Mouse (Mus musculus): ENCODE results near the gene Tspan17. TPM values are rescaled to one million over a fixed set of nuclear protein-coding genes. Genes with fewer than 3 reads are reported as not detected.
A peak's percentile ranks its signal among the peaks of the same experiment; 100 is the strongest.

Tspan17 gene
- 29.9 and 44.7 TPM in 2 replicates for polyA plus RNA-seq (2011; ENCODE audit: insufficient read length, low read depth, missing spikeins)

DNA sequence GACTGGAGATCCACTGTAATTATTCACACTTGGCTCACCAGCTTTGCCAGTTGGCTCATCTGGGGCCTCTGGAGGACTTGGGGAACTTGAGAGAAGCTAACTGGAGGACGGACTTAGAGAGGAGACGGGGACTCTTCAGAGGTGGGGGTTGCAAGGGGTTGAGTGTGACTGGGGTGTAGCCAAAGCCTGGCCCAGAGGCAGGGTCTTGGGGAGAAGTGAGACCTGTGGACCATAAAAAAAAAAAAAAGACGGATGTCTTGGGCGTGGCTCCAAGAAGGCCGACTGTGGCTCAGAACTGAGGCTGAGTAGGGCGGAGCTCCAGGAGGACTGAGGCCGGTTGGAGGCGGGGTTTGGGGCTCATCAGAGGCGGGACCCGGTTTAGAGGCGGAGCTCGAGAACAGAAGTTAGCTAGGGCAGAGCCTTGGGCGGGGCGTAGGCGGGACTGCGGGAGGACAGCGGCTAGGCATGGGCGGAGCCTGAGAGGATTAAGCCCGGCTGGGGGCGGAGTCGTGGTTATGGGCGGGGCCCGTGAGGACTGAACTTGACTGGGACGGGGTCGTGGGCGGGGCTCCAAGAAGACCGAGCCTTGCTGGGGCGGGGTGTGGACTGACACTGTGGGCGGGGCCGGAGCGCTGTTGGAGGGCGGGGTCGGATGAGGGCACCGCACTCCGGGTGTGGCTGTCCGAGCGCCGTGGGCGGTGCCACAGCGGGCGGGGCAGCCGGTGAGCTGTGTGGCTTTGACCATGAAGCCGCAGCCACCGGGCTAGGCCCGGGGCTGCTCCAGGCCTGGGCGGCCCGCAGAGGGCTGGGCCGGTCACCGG, at the start of gene Tspan17:
Tspan17 (plus strand) TSS at position 638 of the 821 bp plus-strand sequence.
- no peak; the same call in 1 of the 2 replicates for TF ChIP-seq POLR2A (IDR thresholded peaks at IDR 0.05; ENCODE audit: low read depth, low read length)
- no peak for TF ChIP-seq CTCF (IDR thresholded peaks at IDR 0.05; ENCODE audit: borderline replicate concordance, insufficient read depth, low read length)
- H3K4me1 ChIP-seq (ENCODE audit: control insufficient read depth, insufficient read depth, low read length) = no peaks in the 10 kb centered on the region
- peak within 1 kb of the TSS; percentile 50 for H3K4me3 ChIP-seq (ENCODE audit: insufficient read depth, low read length)
- no peak within 1 kb of the TSS for H3K27ac ChIP-seq (ENCODE audit: insufficient read depth, low read length)

DNA sequence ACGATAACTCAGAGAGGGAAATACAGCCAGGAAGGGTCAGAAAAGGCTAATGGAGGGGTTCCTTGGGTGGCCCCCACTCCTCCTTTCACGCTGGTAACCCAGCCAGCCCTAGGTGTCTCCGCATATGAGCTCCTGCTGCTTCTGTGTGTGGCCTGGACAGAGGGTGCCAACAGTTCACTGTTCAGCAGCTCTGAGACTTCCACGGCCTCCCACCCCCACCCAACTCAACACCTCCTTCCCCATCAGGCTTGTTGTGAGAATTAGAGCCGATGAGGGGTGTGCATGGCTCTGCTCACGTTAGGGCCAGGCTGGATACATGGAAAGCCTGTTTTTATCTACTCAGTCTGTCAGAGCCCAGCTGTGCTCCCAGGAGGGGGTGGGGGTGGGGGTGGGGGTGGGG, 43.1 kb upstream of the Tspan17 start:
- no peaks in the 10 kb centered on the region for H3K4me1 ChIP-seq (ENCODE audit: control insufficient read depth, insufficient read depth, low read length)
- no peak overlapping the region for H3K4me3 ChIP-seq (ENCODE audit: insufficient read depth, low read length)
- H3K27ac ChIP-seq (ENCODE audit: insufficient read depth, low read length) = no peak overlapping the region
- TF ChIP-seq CTCF (IDR thresholded peaks at IDR 0.05; ENCODE audit: borderline replicate concordance, insufficient read depth, low read length) (no peak), POLR2A (IDR thresholded peaks at IDR 0.05; ENCODE audit: low read depth, low read length) (no peak)

DNA sequence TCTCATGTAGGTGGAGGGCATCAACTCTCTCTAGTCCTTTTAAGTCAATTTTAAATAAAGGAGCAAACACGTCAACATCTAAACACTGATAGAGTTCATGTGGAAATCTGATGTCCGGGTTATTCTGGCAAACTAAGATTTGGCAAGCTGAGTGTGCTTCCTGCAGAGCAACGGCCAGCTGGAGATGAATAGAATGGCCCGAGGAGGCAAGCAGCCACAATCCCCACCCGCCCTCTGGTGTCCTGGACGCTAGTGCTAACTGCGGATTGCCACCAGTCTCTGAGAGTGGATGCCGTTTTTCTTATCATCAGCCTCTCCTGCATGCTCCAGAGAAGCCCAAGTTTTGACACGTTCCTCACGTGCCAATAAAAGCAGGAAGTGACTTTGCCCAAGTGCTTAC, 42.3 kb upstream of the Tspan17 start:
- no peak overlapping the region for H3K27ac ChIP-seq (ENCODE audit: insufficient read depth, low read length)
- H3K4me1 ChIP-seq (ENCODE audit: control insufficient read depth, insufficient read depth, low read length) = no peaks in the 10 kb centered on the region
- TF ChIP-seq POLR2A (IDR thresholded peaks at IDR 0.05; ENCODE audit: low read depth, low read length) (no peak), CTCF (IDR thresholded peaks at IDR 0.05; ENCODE audit: borderline replicate concordance, insufficient read depth, low read length) (no peak)
- no peak overlapping the region for H3K4me3 ChIP-seq (ENCODE audit: insufficient read depth, low read length)

DNA sequence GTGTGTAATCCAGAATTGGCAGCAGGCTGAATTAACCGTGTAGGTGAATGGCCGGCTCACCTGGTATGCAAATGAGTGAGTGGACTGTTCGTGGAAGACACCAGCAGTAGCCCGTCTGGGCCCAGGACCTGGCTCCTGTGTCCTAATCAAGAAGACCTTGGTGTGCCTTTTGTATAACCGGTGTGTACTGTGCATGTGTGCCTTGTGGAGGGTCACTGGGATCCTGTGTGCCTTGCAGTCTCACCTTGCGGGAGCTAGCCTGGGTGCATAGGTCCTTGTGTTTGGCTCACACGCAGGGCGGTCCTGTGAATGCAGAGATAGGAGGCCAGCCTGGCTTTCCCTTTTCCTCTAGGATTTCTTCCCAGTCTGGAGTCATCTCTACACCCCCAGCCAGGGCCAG, 41.0 kb upstream of the Tspan17 start:
- Histone ChIP-seq H3K4me1 (ENCODE audit: control insufficient read depth, insufficient read depth, low read length) (no peaks in the 10 kb centered on the region), H3K27ac (ENCODE audit: insufficient read depth, low read length) (no peak overlapping the region), H3K4me3 (ENCODE audit: insufficient read depth, low read length) (no peak overlapping the region)
- no peak for TF ChIP-seq CTCF (IDR thresholded peaks at IDR 0.05; ENCODE audit: borderline replicate concordance, insufficient read depth, low read length)
- TF ChIP-seq POLR2A (IDR thresholded peaks at IDR 0.05; ENCODE audit: low read depth, low read length) = no peak

DNA sequence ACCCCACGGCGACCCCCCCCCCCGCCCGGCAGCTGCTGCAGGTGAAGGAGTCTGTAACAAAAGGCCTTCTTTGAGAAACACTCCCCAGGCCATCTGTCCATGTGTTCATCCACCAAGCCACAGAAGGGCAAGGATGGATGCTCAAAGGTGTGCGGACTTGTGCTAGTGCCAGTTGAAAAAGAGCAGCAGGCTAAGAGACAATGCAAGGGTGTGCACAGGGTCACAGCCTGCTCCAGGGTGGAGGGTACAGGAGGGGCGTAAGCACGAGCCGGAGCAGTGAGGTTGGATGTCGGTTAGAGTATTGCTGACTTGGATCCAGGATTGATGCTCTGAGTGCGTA, 40.5 kb upstream of the Tspan17 start:
- no peak for TF ChIP-seq POLR2A (IDR thresholded peaks at IDR 0.05; ENCODE audit: low read depth, low read length)
- no peak for TF ChIP-seq CTCF (IDR thresholded peaks at IDR 0.05; ENCODE audit: borderline replicate concordance, insufficient read depth, low read length)
- no peak overlapping the region for H3K4me3 ChIP-seq (ENCODE audit: insufficient read depth, low read length)

DNA sequence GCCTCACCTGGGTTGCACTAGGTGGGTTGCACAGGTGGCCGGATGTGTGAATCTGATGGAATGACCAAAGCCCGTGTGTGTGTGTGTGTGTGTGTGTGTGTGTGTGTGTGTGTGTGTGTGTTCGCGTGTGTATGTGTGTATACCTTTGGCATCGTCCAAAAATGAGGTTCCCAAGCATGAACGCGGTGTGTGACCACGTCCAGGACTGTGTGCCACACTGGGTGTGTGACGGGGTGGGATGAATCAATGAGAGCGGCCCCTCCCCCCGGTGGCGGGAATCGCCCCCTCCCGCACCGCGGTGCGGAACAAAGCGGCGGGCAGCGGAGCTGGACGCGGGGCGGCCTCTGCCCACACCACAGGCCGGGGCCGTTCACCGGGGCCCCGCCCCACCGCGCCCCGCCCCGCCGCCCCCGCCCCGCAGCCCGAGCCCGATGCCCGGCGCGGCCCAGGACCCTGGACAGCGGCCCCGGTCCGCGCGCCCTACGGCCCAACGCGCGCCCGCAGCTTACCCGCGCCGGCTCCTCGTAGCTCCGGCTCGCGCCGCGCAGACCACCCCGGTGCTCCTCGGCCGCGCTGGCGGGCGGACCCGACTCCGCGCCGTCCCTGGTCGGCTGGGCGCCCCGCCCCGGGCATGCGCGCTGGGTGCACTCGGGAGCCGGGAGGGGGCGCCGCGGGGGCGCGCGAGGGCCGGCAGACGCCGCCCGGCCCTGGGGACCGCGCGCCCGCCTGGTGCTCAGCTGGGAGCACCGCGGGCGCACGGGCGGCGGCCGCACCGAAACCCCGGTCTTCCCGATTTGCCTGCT, 39.9 kb upstream of the Tspan17 start:
- Histone ChIP-seq H3K4me1 (ENCODE audit: control insufficient read depth, insufficient read depth, low read length) (no peaks in the 10 kb centered on the region), H3K4me3 (ENCODE audit: insufficient read depth, low read length) (peak overlapping the region; percentile 5; the same call in 1 of the 2 replicates), H3K27ac (ENCODE audit: insufficient read depth, low read length) (no peak overlapping the region)
- TF ChIP-seq POLR2A (IDR thresholded peaks at IDR 0.05; ENCODE audit: low read depth, low read length) = no peak
- TF ChIP-seq CTCF (IDR thresholded peaks at IDR 0.05; ENCODE audit: borderline replicate concordance, insufficient read depth, low read length) = no peak

More for the DNA sequence above, 40.5 kb upstream of the Tspan17 start:
- no peaks in the 10 kb centered on the region for H3K4me1 ChIP-seq (ENCODE audit: control insufficient read depth, insufficient read depth, low read length)
- H3K27ac ChIP-seq (ENCODE audit: insufficient read depth, low read length) = no peak overlapping the region

DNA sequence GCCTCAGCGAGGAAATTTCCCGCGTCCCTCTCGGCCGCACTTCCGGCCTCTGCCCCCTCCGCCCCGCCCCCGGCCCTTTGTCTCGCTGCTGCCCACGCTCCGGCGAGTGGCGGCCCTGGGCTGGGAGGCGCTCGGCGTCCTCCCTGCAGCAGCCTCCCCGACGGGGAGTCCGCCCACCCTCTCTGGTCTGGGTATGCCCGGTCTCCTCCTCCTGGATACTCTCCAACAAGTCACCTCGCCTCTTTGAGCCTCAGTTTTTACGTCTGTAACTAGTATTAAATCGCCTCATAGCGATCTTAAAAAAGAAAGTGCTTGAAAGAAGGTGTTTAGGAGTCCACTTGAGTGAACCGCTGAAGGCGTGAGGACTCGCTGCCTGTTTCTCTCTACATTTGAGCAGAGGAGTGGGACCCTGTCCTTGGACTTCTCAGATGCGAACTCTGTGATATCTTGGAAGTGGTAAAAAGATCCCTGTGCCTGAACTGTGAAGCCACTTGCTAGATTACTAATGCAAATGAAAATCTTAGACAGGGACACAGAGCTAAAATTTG, 39.2 kb upstream of the Tspan17 start, which contains the start of gene Gprin1:
Gprin1 (minus strand) TSS at position 11 of the 548 bp plus-strand sequence.
- Histone ChIP-seq H3K4me1 (ENCODE audit: control insufficient read depth, insufficient read depth, low read length) (no peaks in the 10 kb centered on the region), H3K27ac (ENCODE audit: insufficient read depth, low read length) (no peak within 1 kb of the TSS), H3K4me3 (ENCODE audit: insufficient read depth, low read length) (peak within 1 kb of the TSS; percentile 5; the same call in 1 of the 2 replicates)
- TF ChIP-seq POLR2A (IDR thresholded peaks at IDR 0.05; ENCODE audit: low read depth, low read length) = no peak
- no peak for TF ChIP-seq CTCF (IDR thresholded peaks at IDR 0.05; ENCODE audit: borderline replicate concordance, insufficient read depth, low read length)

DNA sequence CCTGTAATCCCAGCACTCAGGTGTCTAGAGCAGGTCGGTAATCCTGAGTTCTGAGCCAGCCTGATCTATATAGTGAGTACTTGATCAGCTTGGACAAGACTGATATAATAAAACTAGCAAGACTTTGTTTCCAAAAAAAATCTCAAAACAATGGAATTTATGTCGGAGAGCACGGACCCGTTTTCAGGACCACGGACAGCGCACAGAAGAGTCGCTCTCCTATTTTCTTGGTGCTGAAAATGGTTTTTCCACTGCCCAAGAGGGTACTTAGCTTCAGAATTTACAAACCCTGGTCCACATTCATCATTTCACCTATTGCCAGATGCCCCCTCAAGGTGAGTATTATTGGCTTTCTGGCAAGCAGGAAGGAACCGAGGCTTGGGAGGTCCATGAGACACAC, 38.5 kb upstream of the Tspan17 start:
- no peak overlapping the region for H3K4me3 ChIP-seq (ENCODE audit: insufficient read depth, low read length)
- H3K27ac ChIP-seq (ENCODE audit: insufficient read depth, low read length) = no peak overlapping the region
- no peak for TF ChIP-seq POLR2A (IDR thresholded peaks at IDR 0.05; ENCODE audit: low read depth, low read length)
- H3K4me1 ChIP-seq (ENCODE audit: control insufficient read depth, insufficient read depth, low read length) = no peaks in the 10 kb centered on the region

DNA sequence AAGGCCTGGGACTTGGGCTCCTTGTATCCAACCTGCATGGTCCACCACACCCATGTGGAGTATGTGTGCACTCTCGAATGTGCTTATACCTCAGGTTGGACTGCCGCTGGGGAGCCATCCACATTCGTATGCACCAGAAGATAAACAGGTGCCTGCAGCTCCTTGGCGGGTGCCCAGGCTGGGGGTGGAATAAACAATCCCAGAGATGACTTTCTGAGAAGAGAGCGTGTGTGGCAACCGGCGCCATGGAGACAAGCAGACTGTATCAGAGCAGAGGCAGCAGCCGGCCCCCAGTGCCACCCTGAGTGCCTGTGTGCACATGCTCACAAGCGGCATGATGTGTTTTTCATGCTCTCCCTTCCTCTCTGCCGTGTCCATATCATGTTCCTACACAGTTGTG, 36.5 kb upstream of the Tspan17 start:
- H3K4me3 ChIP-seq (ENCODE audit: insufficient read depth, low read length) = no peak overlapping the region
- H3K27ac ChIP-seq (ENCODE audit: insufficient read depth, low read length) = no peak overlapping the region
- TF ChIP-seq POLR2A (IDR thresholded peaks at IDR 0.05; ENCODE audit: low read depth, low read length) = no peak
- TF ChIP-seq CTCF (IDR thresholded peaks at IDR 0.05; ENCODE audit: borderline replicate concordance, insufficient read depth, low read length) = no peak
- H3K4me1 ChIP-seq (ENCODE audit: control insufficient read depth, insufficient read depth, low read length) = no peaks in the 10 kb centered on the region

All from embryonic fibroblast, embryonic 13.5 days (primary cell).